Mouse (Mus musculus): ENCODE measurements around the gene Khdc3.

Khdc3 gene

DNA sequence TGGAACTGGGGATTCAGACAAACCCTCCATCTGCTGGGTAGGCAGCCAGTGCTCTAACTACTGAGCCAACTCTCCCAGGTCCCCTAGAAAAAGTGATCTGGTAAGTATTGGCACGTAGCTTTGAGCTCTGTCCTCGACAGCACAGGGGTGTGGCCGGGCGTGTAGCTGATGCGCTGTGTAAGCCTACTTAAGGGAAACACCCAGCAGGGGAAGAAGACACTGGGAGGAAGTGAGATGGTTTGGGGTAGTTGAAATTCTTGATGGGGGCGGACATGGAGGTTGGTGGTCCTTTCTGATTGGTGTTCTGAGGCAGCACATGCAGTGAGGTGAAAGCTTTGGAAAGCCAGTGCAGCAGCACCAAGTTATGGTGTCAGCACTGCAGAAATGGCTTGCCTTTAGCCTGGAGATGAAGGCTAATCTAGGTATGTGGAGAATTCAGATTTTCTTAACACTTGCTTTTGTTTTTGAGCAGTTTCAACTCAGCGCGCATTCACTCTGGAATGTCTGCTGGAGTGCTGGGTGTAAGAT, 23.5 kb downstream of the Khdc3 start:
- ChIA-PET CTCF (interaction anchor here in 3 of 4 experiments (0.5 to 1.7 kb wide), 7 partner anchors 8 to 99 kb away, joined by 3 to 9 read pairs (median 4); partner anchors contain the start of gene Rsl24d1 (in 1 of the 3)), POLR2A (interaction anchor here (0.5 to 2.5 kb wide), 11 partner anchors 9 to 168 kb away, joined by 3 to 12 read pairs (median 4); partner anchors contain the start of gene Rsl24d1 (in 3 of the 4))

DNA sequence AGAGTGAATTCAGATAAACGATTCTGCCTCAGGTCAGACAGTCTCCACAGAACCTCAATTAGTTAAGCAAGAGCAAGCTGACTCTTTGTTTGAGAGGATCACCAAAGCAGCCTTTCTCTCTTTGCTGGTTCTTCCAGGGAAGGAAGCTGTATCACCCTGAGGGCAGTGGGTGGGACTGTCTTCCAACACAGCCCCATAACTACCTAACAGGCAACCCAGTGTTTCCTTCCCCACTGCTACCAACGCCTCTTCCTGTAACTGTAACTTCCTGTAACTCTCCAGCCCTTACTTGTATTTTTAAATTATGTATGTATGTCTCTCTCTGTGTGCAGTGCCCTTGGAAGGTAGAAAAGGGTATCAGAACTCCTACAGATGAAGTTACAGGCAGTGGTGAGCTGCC, 25.8 kb downstream of the Khdc3 start:
- CTCF ChIA-PET: no interaction called here

DNA sequence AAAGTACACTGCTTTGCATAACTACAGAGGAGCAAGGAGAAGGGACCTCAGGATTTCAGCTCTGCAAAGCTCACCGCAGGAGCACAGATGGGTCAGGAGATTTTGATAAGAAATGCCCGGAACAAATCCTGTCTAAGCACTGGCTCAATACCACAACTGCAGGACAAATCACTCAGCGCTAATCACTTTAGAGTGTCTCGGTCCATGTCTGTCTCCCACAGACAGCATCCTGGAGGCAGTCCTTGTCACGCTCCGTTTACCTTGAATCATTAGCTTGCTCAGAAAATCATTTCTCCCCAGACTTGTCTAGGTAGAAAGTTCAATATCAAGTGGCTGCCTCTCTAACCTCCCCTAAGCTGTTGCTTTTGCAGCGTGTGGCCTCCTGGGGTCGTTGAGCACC, 28.2 kb downstream of the Khdc3 start:
- CTCF ChIA-PET: no interaction called here
- POLR2A ChIA-PET: interaction anchor here in 2 of 4 experiments (1.2 to 1.9 kb wide), 2 partner anchors 16 to 133 kb away, joined by 3 to 5 read pairs; partner anchors contain the start of gene Rsl24d1 (in 1 of the 2)

More for the DNA sequence above, 25.8 kb downstream of the Khdc3 start:
- POLR2A ChIA-PET: interaction anchor here in 1 of 4 experiments (1.3 to 1.8 kb wide), 2 partner anchors 11 to 20 kb away, joined by 4 to 6 read pairs; no protein-coding TSS in a partner anchor

DNA sequence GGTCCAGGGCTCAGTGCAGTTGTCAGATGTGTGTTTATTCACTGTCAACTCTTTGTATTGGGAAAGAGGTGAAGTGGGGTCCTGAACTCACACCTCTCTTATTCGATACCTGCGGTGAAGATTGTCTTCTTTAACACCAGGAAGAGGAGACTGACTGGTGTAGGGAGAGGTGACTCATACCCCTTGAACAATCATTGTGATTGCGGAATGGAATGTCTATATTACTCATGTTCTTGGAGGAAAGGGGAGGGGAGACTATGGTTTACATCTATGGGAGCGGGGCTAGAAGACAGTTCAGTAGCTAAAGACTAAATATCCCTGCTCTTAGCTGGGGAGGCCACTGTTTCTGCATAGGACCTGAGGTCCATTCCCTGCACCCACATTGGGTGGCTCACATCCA, 28.9 kb downstream of the Khdc3 start:
- ChIA-PET POLR2A (interaction anchor here in 2 of 4 experiments (0.6 to 1.9 kb wide), 3 partner anchors 17 to 134 kb away, joined by 3 to 5 read pairs (median 3); partner anchors contain the start of gene Rsl24d1 (in 1 of the 2)), CTCF (no interaction called here)

DNA sequence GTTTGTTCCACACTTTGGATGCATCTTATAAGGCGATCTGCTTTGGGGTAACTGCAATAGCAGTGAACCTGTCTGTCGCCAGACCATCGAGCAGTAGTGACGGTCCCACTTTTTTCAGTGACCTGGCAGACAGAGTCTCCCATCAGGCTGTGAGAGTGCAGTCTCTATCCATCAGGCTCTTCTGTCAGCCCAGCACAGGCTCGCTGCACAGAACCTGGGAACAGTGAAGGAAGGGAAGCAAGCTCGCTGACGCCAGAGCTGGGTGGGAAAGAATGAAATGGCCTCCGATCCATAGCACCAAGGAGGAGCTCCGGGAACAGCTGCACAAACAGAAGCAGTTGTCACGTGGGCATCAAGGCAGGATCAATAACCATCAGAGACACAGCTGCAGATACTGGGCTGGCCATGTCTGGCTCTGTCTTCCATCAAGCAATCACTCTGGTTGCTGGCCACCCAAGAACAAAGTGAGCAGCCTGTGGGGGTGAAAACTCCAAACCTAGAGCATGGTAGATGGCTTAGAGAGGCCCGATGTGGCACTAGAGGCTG, 35.8 kb downstream of the Khdc3 start:
- ChIA-PET CTCF (interaction anchor here in 1 of 4 experiments (1.1 kb wide), 1 partner anchor 16 kb away, joined by 3 read pairs; no protein-coding TSS in a partner anchor), POLR2A (no interaction called here)
